Mouse (Mus musculus): ENCODE measurements around the gene Map2k7.

- TF ChIP-seq CTCF (IDR thresholded peaks at IDR 0.05; ENCODE audit: borderline replicate concordance, insufficient read depth, low read depth, low read length): no peak
- no peak for TF ChIP-seq POLR2A (IDR thresholded peaks at IDR 0.05; ENCODE audit: borderline replicate concordance, insufficient read depth, low read length)
Measured at GRCm38 (mm10) chr8:4192305-4192704, 46.2 kb upstream of the Map2k7 start.

Measured in cerebellum, adult 2 months (tissue).